8 mouse cellular contexts compared by ENCODE assay signal in the genomic region with DNA sequence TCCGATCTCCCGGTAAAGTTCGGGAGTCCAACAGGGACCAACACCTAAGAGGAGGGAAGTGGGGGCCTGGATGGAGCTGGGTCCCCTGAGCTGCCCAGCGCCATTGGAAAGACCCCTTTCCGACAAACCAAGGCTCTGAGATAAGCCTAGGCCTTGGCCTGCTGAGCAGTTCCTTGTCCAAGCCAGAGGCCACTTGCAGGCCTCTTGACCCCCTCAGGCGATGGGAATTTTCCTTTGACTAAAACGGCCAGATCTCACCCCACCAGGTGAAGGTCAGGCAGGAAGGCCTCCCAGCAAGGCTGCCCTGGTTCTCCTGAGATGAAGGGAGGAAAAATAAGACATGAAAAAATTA. TPM values are rescaled to one million over a fixed set of nuclear protein-coding genes. Genes with fewer than 3 reads are reported as not detected.
A peak's percentile ranks its signal among the peaks of the same experiment; 100 is the strongest.
DNase-seq lines count a peak whose midpoint lies in the region; ATAC-seq and TF ChIP-seq lines count a peak whose summit lies in the region.

No protein-coding gene starts in this region.

- no peak for ATAC-seq in heart, embryonic 11.5 days (replicated peaks; ENCODE audit: insufficient number of reproducible peaks, low FRiP score, low TSS enrichment)
- ATAC-seq in hindbrain, embryonic 11.5 days (ENCODE audit: low FRiP score), result peak; percentile 2; the same call in 1 of the 2 replicates

- peak overlapping the region; percentile 73 for H3K4me2 ChIP-seq in heart, embryonic 11.5 days
- peak overlapping the region; percentile 84 for H3K4me2 ChIP-seq in hindbrain, embryonic 11.5 days (replicated peaks; ENCODE audit: low read depth, low read length)

- peak overlapping the region; percentile 90 for H3K4me3 ChIP-seq in heart, embryonic 11.5 days (ENCODE audit: low read depth, low read length)
- H3K4me3 ChIP-seq in MEL (ENCODE audit: control insufficient read depth in 1 of 2, insufficient read depth in 1 of 2, low read depth in 2 of 2, low read length in 2 of 2) (peak overlapping the region; percentile 84 to 99), macrophage (ENCODE audit: inconsistent target) (peak overlapping the region; percentile 40)
- peak overlapping the region; percentile 83 for H3K4me3 ChIP-seq in hindbrain, embryonic 11.5 days (ENCODE audit: low read depth, low read length)

- H3K79me2 ChIP-seq in MEL (ENCODE audit: control insufficient read depth, insufficient read depth, low read length, poor library complexity), result peaks cover 1% of the 10 kb centered on the region; the same call in 1 of the 2 replicates
- H3K79me2 ChIP-seq in macrophage (ENCODE audit: inconsistent target), result peaks cover 13% of the 10 kb centered on the region; the same call in 1 of the 2 replicates

- TF ChIP-seq CTCF in MEL (IDR thresholded peaks at IDR 0.05 in 2 of 3, conservative IDR thresholded peaks at IDR 0.05 in 1 of 3; ENCODE audit: control insufficient read depth in 1 of 3, insufficient read depth in 1 of 3, low read depth in 2 of 3, low read length in 3 of 3, poor library complexity in 1 of 3, severe bottlenecking in 1 of 3), result no peak

- 0% methylated on average over 7 of the region's 7 CpGs for WGBS in heart, embryonic 11.5 days (ENCODE audit: insufficient replicate concordance)
- WGBS in hindbrain, embryonic 11.5 days, result 0% methylated on average over 7 of the region's 7 CpGs
- 19% methylated on average over 7 of the region's 7 CpGs for WGBS in macrophage (ENCODE audit: missing documents)

- peak overlapping the region; percentile 100 for H3K9ac ChIP-seq in heart, embryonic 11.5 days (ENCODE audit: low read depth, low read length)
- peak overlapping the region; percentile 93 for H3K9ac ChIP-seq in MEL (ENCODE audit: control insufficient read depth, low read depth, low read length, poor library complexity, severe bottlenecking)
- peak overlapping the region; percentile 100 for H3K9ac ChIP-seq in hindbrain, embryonic 11.5 days (ENCODE audit: low read depth, low read length)

- no peak for TF ChIP-seq RAD21 in MEL (IDR thresholded peaks at IDR 0.05; ENCODE audit: low read depth, low read length)

- DNase-seq in heart, adult 8-10 months (ENCODE audit: low spot score), result no peak
- no peak for DNase-seq in MEL (ENCODE audit: low read depth, low spot score)
- DNase-seq in hindbrain, embryonic 11.5 days (ENCODE audit: low spot score), result no peak
- no peak for DNase-seq in B cell, adult 2 months
- DNase-seq in c-Kit-positive CD71-positive TER-119-positive erythroid progenitor cells, embryonic 14.5 days (ENCODE audit: low spot score), result no peak
- DNase-seq in left cerebral cortex, postnatal 14 days (ENCODE audit: low spot score in 2 of 2), result no peak

- no peaks in the 10 kb centered on the region for H3K9me3 ChIP-seq in heart, embryonic 11.5 days (replicated peaks; ENCODE audit: control insufficient read depth, low read length)
- H3K9me3 ChIP-seq in MEL (replicated peaks; ENCODE audit: insufficient read depth, low read length), result no peaks in the 10 kb centered on the region
- no peaks in the 10 kb centered on the region for H3K9me3 ChIP-seq in hindbrain, embryonic 11.5 days (ENCODE audit: control insufficient read depth, low read length)

- H3K27me3 ChIP-seq in heart, embryonic 11.5 days (ENCODE audit: control insufficient read depth, insufficient read depth, low read length), result no peaks in the 10 kb centered on the region
- peaks cover 0 to 4% of the 10 kb centered on the region in 2 experiments; a peak in 2 of 4 replicates for H3K27me3 ChIP-seq in MEL (ENCODE audit: control insufficient read depth in 1 of 2, insufficient read depth in 2 of 2, low read length in 2 of 2)
- no peaks in the 10 kb centered on the region for H3K27me3 ChIP-seq in hindbrain, embryonic 11.5 days (ENCODE audit: control insufficient read depth, insufficient read depth, low read length)

- TF ChIP-seq POLR2A in MEL (IDR thresholded peaks at IDR 0.05; ENCODE audit: control insufficient read depth in 1 of 2, insufficient read depth in 1 of 2, low read depth in 1 of 2, low read length in 2 of 2, poor library complexity in 1 of 2), result no peak

- no peak for TF ChIP-seq EP300 in MEL (IDR thresholded peaks at IDR 0.05; ENCODE audit: low read depth in 1 of 2, low read length in 2 of 2)

- intact Hi-C loops in left cerebral cortex, postnatal 14 days (cut with DNase I), result no loop called here

- H3K27ac ChIP-seq in heart, embryonic 11.5 days (ENCODE audit: low read depth, low read length), result peak overlapping the region; percentile 98
- H3K27ac ChIP-seq in MEL (ENCODE audit: control insufficient read depth, low read depth, low read length) (no peak overlapping the region), macrophage (0 out of 2 replicates have a peak overlapping the region, but pooled peaks have one; percentile 15)
- peak overlapping the region; percentile 99 for H3K27ac ChIP-seq in hindbrain, embryonic 11.5 days (ENCODE audit: low read depth, low read length)

- H3K4me1 ChIP-seq in heart, embryonic 11.5 days (ENCODE audit: control insufficient read depth, insufficient read depth, low read length), result peaks cover 20% of the 10 kb centered on the region
- H3K4me1 ChIP-seq in MEL (ENCODE audit: control insufficient read depth in 1 of 2, insufficient read depth in 2 of 2, low read length in 2 of 2), result peaks cover 0 to 12% of the 10 kb centered on the region in 2 experiments; a peak in 2 of 4 replicates
- peaks cover 3% of the 10 kb centered on the region; the same call in 1 of the 2 replicates for H3K4me1 ChIP-seq in hindbrain, embryonic 11.5 days (replicated peaks; ENCODE audit: control insufficient read depth, insufficient read depth, low read length)

- H3K36me3 ChIP-seq in heart, embryonic 11.5 days (ENCODE audit: control insufficient read depth, insufficient read depth, low read length), result no peaks in the 10 kb centered on the region
- H3K36me3 ChIP-seq in MEL (ENCODE audit: control insufficient read depth in 1 of 2, insufficient read depth in 2 of 2, low read length in 2 of 2) (peaks cover 0 to 7% of the 10 kb centered on the region in 2 experiments; a peak in 2 of 4 replicates), macrophage (ENCODE audit: inconsistent target) (no peaks in the 10 kb centered on the region)
- H3K36me3 ChIP-seq in hindbrain, embryonic 11.5 days (ENCODE audit: control insufficient read depth, insufficient read depth, low read length), result no peaks in the 10 kb centered on the region

TF ChIP-seq in MEL, 35 proteins besides CTCF, POLR2A, EP300 and RAD21:
- no peak for TF ChIP-seq CHD1 (IDR thresholded peaks at IDR 0.05; ENCODE audit: low read depth, low read length)
- no peak for TF ChIP-seq ETS1 (IDR thresholded peaks at IDR 0.05; ENCODE audit: low read depth, low read length)
- TF ChIP-seq UBTF (IDR thresholded peaks at IDR 0.05; ENCODE audit: borderline replicate concordance, insufficient read depth, low read depth, low read length), result no peak
- no peak for TF ChIP-seq POLR2AphosphoS2 (IDR thresholded peaks at IDR 0.05; ENCODE audit: low read length)
- no peak for TF ChIP-seq MXI1 (IDR thresholded peaks at IDR 0.05; ENCODE audit: low read depth, low read length)
- TF ChIP-seq MYC (IDR thresholded peaks at IDR 0.05; ENCODE audit: low read depth, low read length), result no peak
- TF ChIP-seq GATA1 (IDR thresholded peaks at IDR 0.05; ENCODE audit: low read depth, low read length), result no peak
- TF ChIP-seq MAFK (IDR thresholded peaks at IDR 0.05; ENCODE audit: borderline replicate concordance, low read depth, low read length), result no peak
- TF ChIP-seq GABPA (IDR thresholded peaks at IDR 0.05; ENCODE audit: low read depth, low read length), result no peak
- TF ChIP-seq KAT2A (conservative IDR thresholded peaks at IDR 0.05; ENCODE audit: low read depth, low read length), result no peak
- TF ChIP-seq ELF1 (IDR thresholded peaks at IDR 0.05; ENCODE audit: low read depth, low read length), result no peak
- no peak for TF ChIP-seq SMC3 (IDR thresholded peaks at IDR 0.05; ENCODE audit: low read depth, low read length)
- no peak for TF ChIP-seq ZNF384 (IDR thresholded peaks at IDR 0.05; ENCODE audit: low read depth, low read length)
- no peak for TF ChIP-seq MAX (IDR thresholded peaks at IDR 0.05; ENCODE audit: low read length)
- TF ChIP-seq USF2 (IDR thresholded peaks at IDR 0.05; ENCODE audit: borderline replicate concordance in 1 of 2, insufficient read depth in 1 of 2, low read depth in 1 of 2, low read length in 2 of 2), result no peak

RNA-seq across cellular contexts. Expression of gene Nuak1, which starts 1.0 kb away (rescaled TPM):
- polyA plus RNA-seq in heart, embryonic 11.5 days (2014; fragmentation: Nextera tagmentation; extraction: Ambion mirVana), result 2.4 and 3.0 TPM in 2 replicates
- 10 to 100 TPM; 23.9 to 43.8 (median 34.0) TPM for total RNA-seq in heart, adult 8-10 months (2022)
- 0.92 and 1.1 TPM in 2 replicates for total RNA-seq in MEL (2012; rRNA removed)
- polyA plus RNA-seq in MEL (2012; ENCODE audit: insufficient read depth in 1 of 2, insufficient read length in 2 of 2, low read depth in 1 of 2, low replicate concordance in 2 of 2, missing spikeins in 1 of 2), result 1 to 10 TPM in 1 of 2 experiments, not detected in 1; 2.2 TPM
- 5.1 and 5.7 TPM in 2 replicates for polyA plus RNA-seq in hindbrain, embryonic 11.5 days (2014; fragmentation: Nextera tagmentation; extraction: Ambion mirVana)
- 1 to 10 TPM; 1.2 to 9.6 (median 6.5) TPM for total RNA-seq in macrophage (2018; cell fraction: chromatin; rRNA removed)
- total RNA-seq in macrophage (2018; cell fraction: cytosol; rRNA removed), result 1 to 10 TPM; 1.3 to 8.7 (median 5.2) TPM
- 10 to 100 TPM in 3 of 26 experiments, 1 to 10 TPM in 23; 2.1 to 13.0 (median 6.1) TPM for total RNA-seq in macrophage (2018; cell fraction: nucleus; rRNA removed)
- polyA plus RNA-seq in macrophage (2018), result 3.9 to 5.7 TPM (median 4.6 TPM) in 3 replicates
- 10 to 100 TPM; 56.0 to 66.2 TPM for total RNA-seq in left cerebral cortex, postnatal 14 days (2021)

Comparison
In these comparisons a context has a peak if more than half of its experiments do, and no peak if none do; other contexts are left out.
1. H3K4me3 ChIP-seq: peak in every context shown above with its lines; median percentile 92 in MEL; 90 in heart, embryonic 11.5 days; 83 in hindbrain, embryonic 11.5 days; 40 in macrophage.